Comparison of ENCODE assay signal across 13 mouse cellular contexts in genomic region chr17:5959802-5960201, GRCm38 (mm10). TPM values are rescaled to one million over a fixed set of nuclear protein-coding genes. Genes with fewer than 3 reads are reported as not detected.
DNase-seq lines count a peak whose midpoint lies in the region; ATAC-seq and TF ChIP-seq lines count a peak whose summit lies in the region.
"Had no signal": no experiment of that assay in that cellular context is flagged by ENCODE, and none has a peak within 500 bp of the region (broad histone marks: within the 10 kb centered on the region; RNA-seq: fewer than 3 reads in every experiment).

No protein-coding gene starts in this region.

- H3K27me3 ChIP-seq in forebrain, embryonic 10.5 days (ENCODE audit: poor library complexity, severe bottlenecking) = peaks cover 8% of the 10 kb centered on the region
- no peaks in the 10 kb centered on the region for H3K27me3 ChIP-seq in forebrain, postnatal 0 days (ENCODE audit: insufficient read depth, low read length)
- no peaks in the 10 kb centered on the region for H3K27me3 ChIP-seq in kidney, embryonic 14.5 days (ENCODE audit: control insufficient read depth, insufficient read depth, low read length)
- no peaks in the 10 kb centered on the region for H3K27me3 ChIP-seq in intestine, embryonic 16.5 days (replicated peaks; ENCODE audit: control insufficient read depth, insufficient read depth, low read length)
- H3K27me3 ChIP-seq in small intestine, adult 2 months (ENCODE audit: control insufficient read depth, insufficient read depth, low read length) = no peaks in the 10 kb centered on the region
- no peaks in the 10 kb centered on the region for H3K27me3 ChIP-seq in forebrain, embryonic 16.5 days (replicated peaks; ENCODE audit: control insufficient read depth, insufficient read depth, low read length)

- no peak overlapping the region for H3K4me2 ChIP-seq in forebrain, postnatal 0 days (ENCODE audit: low read depth)
- H3K4me2 ChIP-seq in kidney, embryonic 14.5 days (replicated peaks; ENCODE audit: low read depth, low read length) = no peak overlapping the region
- 0 out of 2 replicates have a peak overlapping the region, but pooled peaks have one; percentile 22 for H3K4me2 ChIP-seq in intestine, embryonic 16.5 days (ENCODE audit: low read depth, low read length)
- H3K4me2 ChIP-seq in forebrain, embryonic 16.5 days (ENCODE audit: low read length) = no peak overlapping the region

- DNase-seq in forebrain, embryonic 10.5 days (ENCODE audit: extremely low spot score, low spot score) = no peak
- DNase-seq in forebrain, postnatal 0 days = no peak
- DNase-seq in kidney, postnatal 4 days = peak; percentile 31 to 52
- no peak for DNase-seq in right cerebral cortex, postnatal 14 days
- DNase-seq: kidney, adult 2 months; liver, postnatal 0 days; thymus, postnatal 36 days had no signal

- no peak overlapping the region for H3K9ac ChIP-seq in forebrain, postnatal 0 days
- H3K9ac ChIP-seq in kidney, embryonic 14.5 days (ENCODE audit: low read depth, low read length) = no peak overlapping the region
- peak overlapping the region; percentile 7; the same call in 1 of the 2 replicates for H3K9ac ChIP-seq in intestine, embryonic 16.5 days (ENCODE audit: low read depth, low read length)
- H3K9ac ChIP-seq in forebrain, embryonic 16.5 days (replicated peaks; ENCODE audit: low read depth, low read length) = no peak overlapping the region
- H3K9ac ChIP-seq: liver, postnatal 0 days had no signal

- no peak for ATAC-seq in forebrain, postnatal 0 days
- no peak for ATAC-seq in kidney, embryonic 14.5 days (ENCODE audit: low FRiP score, low TSS enrichment)
- 0 out of 2 replicates have a peak, but pooled peaks have one; percentile 17 for ATAC-seq in intestine, embryonic 16.5 days
- no peak for ATAC-seq in forebrain, embryonic 16.5 days
- ATAC-seq: liver, postnatal 0 days; midbrain, embryonic 16.5 days had no signal

- H3K36me3 ChIP-seq in forebrain, embryonic 10.5 days (replicated peaks) = no peaks in the 10 kb centered on the region
- no peaks in the 10 kb centered on the region for H3K36me3 ChIP-seq in forebrain, postnatal 0 days (ENCODE audit: insufficient read depth)
- no peaks in the 10 kb centered on the region for H3K36me3 ChIP-seq in kidney, embryonic 14.5 days (ENCODE audit: control insufficient read depth, insufficient read depth, low read length)
- no peaks in the 10 kb centered on the region for H3K36me3 ChIP-seq in intestine, embryonic 16.5 days (ENCODE audit: control insufficient read depth, insufficient read depth, low read length)
- H3K36me3 ChIP-seq in small intestine, adult 2 months (ENCODE audit: control insufficient read depth, insufficient read depth, low read length) = no peaks in the 10 kb centered on the region
- no peaks in the 10 kb centered on the region for H3K36me3 ChIP-seq in forebrain, embryonic 16.5 days (ENCODE audit: control insufficient read depth, insufficient read depth)
- H3K36me3 ChIP-seq: G1E had no signal

- 66% methylated on average over 9 of the region's 9 CpGs for WGBS in forebrain, embryonic 10.5 days
- WGBS in forebrain, postnatal 0 days = 78% methylated on average over 9 of the region's 9 CpGs
- WGBS in kidney, embryonic 14.5 days = 41% methylated on average over 9 of the region's 9 CpGs
- WGBS in intestine, embryonic 16.5 days = 39% methylated on average over 9 of the region's 9 CpGs
- 55% methylated on average over 9 of the region's 9 CpGs for WGBS in small intestine, adult 2 months
- WGBS in forebrain, embryonic 16.5 days = 78% methylated on average over 9 of the region's 9 CpGs

- H3K27ac ChIP-seq in forebrain, embryonic 10.5 days = 0 out of 2 replicates have a peak overlapping the region, but pooled peaks have one; percentile 15
- no peak overlapping the region for H3K27ac ChIP-seq in forebrain, postnatal 0 days (ENCODE audit: low read depth, low read length)
- H3K27ac ChIP-seq in kidney, embryonic 14.5 days (ENCODE audit: low read depth, low read length) = no peak overlapping the region; the same call in 1 of the 2 replicates
- peak overlapping the region; percentile 68 for H3K27ac ChIP-seq in intestine, embryonic 16.5 days (ENCODE audit: low read length)
- H3K27ac ChIP-seq in small intestine, adult 2 months (ENCODE audit: insufficient read depth, low read depth, low read length) = peak overlapping the region; percentile 23
- no peak overlapping the region for H3K27ac ChIP-seq in forebrain, embryonic 16.5 days (ENCODE audit: low read length)

- no peak for TF ChIP-seq CTCF in forebrain, postnatal 0 days (IDR thresholded peaks at IDR 0.05; ENCODE audit: low read depth)
- TF ChIP-seq CTCF in small intestine, adult 2 months (IDR thresholded peaks at IDR 0.05; ENCODE audit: extremely low read depth, insufficient read length, insufficient replicate concordance, low read depth, low read length) = no peak

- peaks cover 7% of the 10 kb centered on the region; the same call in 1 of the 2 replicates for H3K9me3 ChIP-seq in forebrain, embryonic 10.5 days
- no peaks in the 10 kb centered on the region for H3K9me3 ChIP-seq in forebrain, postnatal 0 days (ENCODE audit: low read length)
- no peaks in the 10 kb centered on the region for H3K9me3 ChIP-seq in kidney, embryonic 14.5 days (ENCODE audit: control insufficient read depth, low read length)
- no peaks in the 10 kb centered on the region for H3K9me3 ChIP-seq in intestine, embryonic 16.5 days (ENCODE audit: control insufficient read depth, low read length)
- no peaks in the 10 kb centered on the region for H3K9me3 ChIP-seq in forebrain, embryonic 16.5 days (ENCODE audit: control insufficient read depth, low read length)
- H3K9me3 ChIP-seq: G1E had no signal

- H3K4me3 ChIP-seq in forebrain, embryonic 10.5 days = no peak overlapping the region
- no peak overlapping the region for H3K4me3 ChIP-seq in forebrain, postnatal 0 days (ENCODE audit: low read depth, low read length)
- no peak overlapping the region for H3K4me3 ChIP-seq in kidney, embryonic 14.5 days (ENCODE audit: low read length)
- no peak overlapping the region for H3K4me3 ChIP-seq in intestine, embryonic 16.5 days (ENCODE audit: low read length)
- H3K4me3 ChIP-seq in small intestine, adult 2 months (ENCODE audit: low read depth, low read length) = no peak overlapping the region
- H3K4me3 ChIP-seq in forebrain, embryonic 16.5 days (replicated peaks; ENCODE audit: low read length) = no peak overlapping the region

- peaks cover 7% of the 10 kb centered on the region for H3K4me1 ChIP-seq in forebrain, embryonic 10.5 days
- H3K4me1 ChIP-seq in forebrain, postnatal 0 days (ENCODE audit: insufficient read depth) = no peaks in the 10 kb centered on the region
- peaks cover 9% of the 10 kb centered on the region for H3K4me1 ChIP-seq in kidney, embryonic 14.5 days (ENCODE audit: control insufficient read depth, insufficient read depth, low read length)
- H3K4me1 ChIP-seq in intestine, embryonic 16.5 days (ENCODE audit: control insufficient read depth, insufficient read depth, low read length) = peaks cover 33% of the 10 kb centered on the region
- peaks cover 18% of the 10 kb centered on the region for H3K4me1 ChIP-seq in small intestine, adult 2 months (ENCODE audit: control insufficient read depth, insufficient read depth, insufficient read length, low read length)
- H3K4me1 ChIP-seq in forebrain, embryonic 16.5 days (replicated peaks; ENCODE audit: control insufficient read depth, insufficient read depth, low read length) = no peaks in the 10 kb centered on the region

- TF ChIP-seq POLR2A in small intestine, adult 2 months (IDR thresholded peaks at IDR 0.05; ENCODE audit: low read depth, low read length) = no peak

RNA-seq across cellular contexts. Expression of gene Synj2, which starts 18.7 kb away (rescaled TPM):
- 0.90 and 1.1 TPM in 2 replicates for polyA plus RNA-seq in forebrain, embryonic 10.5 days (2016; fragmentation: Nextera tagmentation; extraction: Ambion mirVana)
- total RNA-seq in forebrain, postnatal 0 days (2014; rRNA removed) = 6.7 and 6.8 TPM in 2 replicates
- polyA plus RNA-seq in forebrain, postnatal 0 days (2015; fragmentation: Nextera tagmentation; extraction: Ambion mirVana) = 1.8 and 3.6 TPM in 2 replicates
- 2.9 and 4.3 TPM in 2 replicates for polyA plus RNA-seq in kidney, embryonic 14.5 days (2014; fragmentation: Nextera tagmentation; extraction: Ambion mirVana)
- polyA plus RNA-seq in intestine, embryonic 16.5 days (2015; fragmentation: Nextera tagmentation; extraction: Ambion mirVana) = 3.5 and 4.0 TPM in 2 replicates
- polyA plus RNA-seq in small intestine, adult 2 months (2012; rRNA removed) = 2.0 and 3.1 TPM in 2 replicates
- 1.4 and 2.5 TPM in 2 replicates for polyA plus RNA-seq in forebrain, embryonic 16.5 days (2015; fragmentation: Nextera tagmentation; extraction: Ambion mirVana)

Comparison
In these comparisons a context has a peak if more than half of its experiments do, and no peak if none do; other contexts are left out.
1. H3K27ac ChIP-seq: peak in forebrain, embryonic 10.5 days (single experiment), intestine, embryonic 16.5 days (single experiment) and small intestine, adult 2 months (single experiment); none in forebrain, postnatal 0 days (single experiment), kidney, embryonic 14.5 days (single experiment) and forebrain, embryonic 16.5 days (single experiment).
2. DNase-seq: peak in kidney, postnatal 4 days (2 of 2); none in forebrain, embryonic 10.5 days (single experiment), forebrain, postnatal 0 days (single experiment) and right cerebral cortex, postnatal 14 days (single experiment).